Mouse (Mus musculus): ENCODE measurements around the gene Arhgap45. TPM values are rescaled to one million over a fixed set of nuclear protein-coding genes. Genes with fewer than 3 reads are reported as not detected.

The Arhgap45 gene
- polyA plus RNA-seq (2015; fragmentation: Nextera tagmentation; extraction: Ambion mirVana): 1.2 and 1.3 TPM in 2 replicates

- no peak within 1 kb of the TSS for H3K4me2 ChIP-seq
- H3K4me3 ChIP-seq: no peak within 1 kb of the TSS
- no peak within 1 kb of the TSS for H3K27ac ChIP-seq
- H3K36me3 ChIP-seq (ENCODE audit: poor library complexity, severe bottlenecking): peaks cover 6% of the 10 kb centered on the region; the same call in 1 of the 2 replicates
- ATAC-seq: no peak
- 0 out of 2 replicates have a peak, but pooled peaks cover 5% of the 10 kb centered on the region for H3K9me3 ChIP-seq (replicated peaks)
- 72% methylated on average over 11 of the region's 11 CpGs for WGBS
- peaks cover 86% of the 10 kb centered on the region for H3K27me3 ChIP-seq
- no peak within 1 kb of the TSS for H3K9ac ChIP-seq
- peaks cover 8% of the 10 kb centered on the region for H3K4me1 ChIP-seq
These were observed at the start of gene Arhgap45 for GRCm38 (mm10) chr10:80016511-80016910. Gene Arhgap45 (plus strand): TSS chr10:80016653.

GRCm38 (mm10) chr10:79966886-79967400, 49.5 kb upstream of the Arhgap45 start:
- WGBS: 91% methylated on average over 5 of the region's 5 CpGs
- H3K4me2 ChIP-seq: no peak overlapping the region
- no peak overlapping the region for H3K27ac ChIP-seq
- H3K4me3 ChIP-seq: no peak overlapping the region
- H3K9me3 ChIP-seq (replicated peaks): no peaks in the 10 kb centered on the region
- H3K27me3 ChIP-seq: peaks cover 30% of the 10 kb centered on the region
- H3K4me1 ChIP-seq: peaks cover 7% of the 10 kb centered on the region
- peaks cover 69% of the 10 kb centered on the region for H3K36me3 ChIP-seq (ENCODE audit: poor library complexity, severe bottlenecking)
- no peak overlapping the region for H3K9ac ChIP-seq
- no peak for ATAC-seq

- 77% methylated on average over 1 of the region's 1 CpGs for WGBS
- Histone ChIP-seq H3K27ac (no peak overlapping the region), H3K4me2 (no peak overlapping the region), H3K4me1 (peaks cover 7% of the 10 kb centered on the region), H3K9ac (no peak overlapping the region), H3K9me3 (replicated peaks) (no peaks in the 10 kb centered on the region), H3K27me3 (peaks cover 41% of the 10 kb centered on the region), H3K36me3 (ENCODE audit: poor library complexity, severe bottlenecking) (peaks cover 57% of the 10 kb centered on the region), H3K4me3 (no peak overlapping the region)
- no peak for ATAC-seq
These were observed 48.3 kb upstream of the Arhgap45 start for GRCm38 (mm10) chr10:79968181-79968580.

- Histone ChIP-seq H3K9ac (no peak overlapping the region), H3K36me3 (ENCODE audit: poor library complexity, severe bottlenecking) (peaks cover 55% of the 10 kb centered on the region), H3K27me3 (peaks cover 47% of the 10 kb centered on the region), H3K4me3 (no peak overlapping the region), H3K27ac (no peak overlapping the region), H3K9me3 (replicated peaks) (no peaks in the 10 kb centered on the region), H3K4me1 (peaks cover 7% of the 10 kb centered on the region), H3K4me2 (no peak overlapping the region)
- WGBS: 11% methylated on average over 3 of the region's 3 CpGs
- ATAC-seq: no peak
These were observed 47.3 kb upstream of the Arhgap45 start for GRCm38 (mm10) chr10:79969124-79969568.

GRCm38 (mm10) chr10:79970415-79971182, 45.9 kb upstream of the Arhgap45 start, which contains the start of gene Grin3b:
Gene Grin3b (plus strand): TSS chr10:79970715.
- ATAC-seq: no peak
- Histone ChIP-seq H3K9ac (peak within 1 kb of the TSS; percentile 58), H3K4me3 (peak within 1 kb of the TSS; percentile 30), H3K27ac (no peak within 1 kb of the TSS), H3K4me2 (peak within 1 kb of the TSS; percentile 58), H3K27me3 (peaks cover 47% of the 10 kb centered on the region), H3K36me3 (ENCODE audit: poor library complexity, severe bottlenecking) (peaks cover 55% of the 10 kb centered on the region), H3K9me3 (replicated peaks) (no peaks in the 10 kb centered on the region), H3K4me1 (peaks cover 7% of the 10 kb centered on the region)
- WGBS: 8% methylated on average over 47 of the region's 47 CpGs

- Histone ChIP-seq H3K9me3 (replicated peaks) (no peaks in the 10 kb centered on the region), H3K27ac (no peak overlapping the region), H3K36me3 (ENCODE audit: poor library complexity, severe bottlenecking) (peaks cover 55% of the 10 kb centered on the region), H3K4me2 (peak overlapping the region; percentile 58), H3K27me3 (peaks cover 47% of the 10 kb centered on the region), H3K4me3 (peak overlapping the region; percentile 30), H3K4me1 (peaks cover 7% of the 10 kb centered on the region), H3K9ac (peak overlapping the region; percentile 58)
- 4% methylated on average over 21 of the region's 21 CpGs for WGBS
- ATAC-seq: no peak
These were observed 45.3 kb upstream of the Arhgap45 start for GRCm38 (mm10) chr10:79971183-79971497.

- Histone ChIP-seq H3K27me3 (peaks cover 47% of the 10 kb centered on the region), H3K4me1 (peaks cover 7% of the 10 kb centered on the region), H3K27ac (no peak overlapping the region), H3K4me3 (no peak overlapping the region), H3K36me3 (ENCODE audit: poor library complexity, severe bottlenecking) (peaks cover 55% of the 10 kb centered on the region), H3K4me2 (no peak overlapping the region), H3K9me3 (replicated peaks) (no peaks in the 10 kb centered on the region), H3K9ac (no peak overlapping the region)
- no peak for ATAC-seq
- WGBS: 64% methylated on average over 14 of the region's 14 CpGs
These were observed 43.6 kb upstream of the Arhgap45 start for GRCm38 (mm10) chr10:79972831-79973230.

GRCm38 (mm10) chr10:79974087-79974486, 42.4 kb upstream of the Arhgap45 start:
- 89% methylated on average over 21 of the region's 21 CpGs for WGBS
- Histone ChIP-seq H3K4me1 (peaks cover 7% of the 10 kb centered on the region), H3K9me3 (replicated peaks) (no peaks in the 10 kb centered on the region), H3K4me3 (no peak overlapping the region), H3K27ac (no peak overlapping the region), H3K27me3 (peaks cover 45% of the 10 kb centered on the region), H3K9ac (no peak overlapping the region), H3K4me2 (no peak overlapping the region), H3K36me3 (ENCODE audit: poor library complexity, severe bottlenecking) (peaks cover 57% of the 10 kb centered on the region)
- ATAC-seq: no peak

GRCm38 (mm10) chr10:79974668-79975067, 41.8 kb upstream of the Arhgap45 start:
- no peak overlapping the region for H3K4me2 ChIP-seq
- peaks cover 39% of the 10 kb centered on the region for H3K27me3 ChIP-seq
- H3K9ac ChIP-seq: no peak overlapping the region
- H3K9me3 ChIP-seq (replicated peaks): no peaks in the 10 kb centered on the region
- WGBS: 91% methylated on average over 8 of the region's 8 CpGs
- H3K4me1 ChIP-seq: peaks cover 7% of the 10 kb centered on the region
- H3K27ac ChIP-seq: no peak overlapping the region
- peaks cover 61% of the 10 kb centered on the region for H3K36me3 ChIP-seq (ENCODE audit: poor library complexity, severe bottlenecking)
- H3K4me3 ChIP-seq: no peak overlapping the region
- ATAC-seq: no peak

GRCm38 (mm10) chr10:79976071-79976721, 40.3 kb upstream of the Arhgap45 start:
- 84% methylated on average over 28 of the region's 28 CpGs for WGBS
- Histone ChIP-seq H3K4me2 (no peak overlapping the region), H3K4me3 (no peak overlapping the region), H3K9me3 (replicated peaks) (no peaks in the 10 kb centered on the region), H3K4me1 (0 out of 2 replicates have a peak, but pooled peaks cover 4% of the 10 kb centered on the region), H3K27me3 (peaks cover 24% of the 10 kb centered on the region), H3K27ac (no peak overlapping the region), H3K9ac (no peak overlapping the region), H3K36me3 (ENCODE audit: poor library complexity, severe bottlenecking) (peaks cover 66% of the 10 kb centered on the region)
- ATAC-seq: no peak

GRCm38 (mm10) chr10:79976722-79977107, 39.7 kb upstream of the Arhgap45 start:
- Histone ChIP-seq H3K4me1 (peaks cover 9% of the 10 kb centered on the region; the same call in 1 of the 2 replicates), H3K9ac (no peak overlapping the region), H3K4me3 (no peak overlapping the region), H3K4me2 (no peak overlapping the region), H3K9me3 (replicated peaks) (no peaks in the 10 kb centered on the region), H3K36me3 (ENCODE audit: poor library complexity, severe bottlenecking) (peaks cover 67% of the 10 kb centered on the region), H3K27ac (no peak overlapping the region), H3K27me3 (peaks cover 19% of the 10 kb centered on the region)
- ATAC-seq: no peak
- WGBS: 78% methylated on average over 35 of the region's 36 CpGs

- Histone ChIP-seq H3K9ac (no peak overlapping the region), H3K9me3 (replicated peaks) (no peaks in the 10 kb centered on the region), H3K4me2 (no peak overlapping the region), H3K36me3 (ENCODE audit: poor library complexity, severe bottlenecking) (peaks cover 67% of the 10 kb centered on the region), H3K27me3 (peaks cover 12% of the 10 kb centered on the region), H3K27ac (no peak overlapping the region), H3K4me1 (peaks cover 13% of the 10 kb centered on the region), H3K4me3 (no peak overlapping the region)
- no peak for ATAC-seq
- 87% methylated on average over 27 of the region's 28 CpGs for WGBS
These were observed 39.1 kb upstream of the Arhgap45 start for GRCm38 (mm10) chr10:79977324-79977723.

Measured in forebrain, embryonic 13.5 days (tissue).